Mouse (Mus musculus) lung, embryonic 15.5 days (tissue): ENCODE data around the gene Coq5. TPM values are rescaled to one million over a fixed set of nuclear protein-coding genes. Genes with fewer than 3 reads are reported as not detected.

Experiments
- ATAC-seq: fragments of 200-750 bp; cut with Nextera tagmentation; 2 replicates; pipeline ENCODE4 v1.8.0; 2017; ENCODE audit warnings: moderate number of reproducible peaks, borderline replicate concordance; ENCODE audit not compliant: low FRiP score, low TSS enrichment; ENCODE audit errors: extremely low read depth
- H3K27ac ChIP-seq: fragments of 300-500 bp; sonication (generic); 2 replicates; pipeline ENCODE4 v1.5.1; 2015; ENCODE audit warnings: moderate library complexity, mild to moderate bottlenecking, inconsistent platforms
- H3K27me3 ChIP-seq: fragments of 300-500 bp; sonication (generic); 2 replicates; pipeline ENCODE4 v1.6.1; 2015; ENCODE audit warnings: inconsistent platforms
- H3K36me3 ChIP-seq: fragments of 300-500 bp; sonication (generic); 2 replicates; pipeline ENCODE4 v1.6.1; 2015; ENCODE audit warnings: inconsistent platforms
- H3K4me1 ChIP-seq: fragments of 300-500 bp; sonication (generic); 2 replicates; pipeline ENCODE4 v1.6.1; 2015; ENCODE audit warnings: inconsistent platforms
- H3K4me2 ChIP-seq: fragments of 300-500 bp; sonication (generic); 2 replicates; pipeline ENCODE4 v1.6.1; 2015; ENCODE audit warnings: inconsistent platforms, mild to moderate bottlenecking, moderate library complexity
- H3K4me3 ChIP-seq: fragments of 300-500 bp; sonication (generic); 2 replicates; pipeline ENCODE4 v1.5.1; 2015; ENCODE audit warnings: mild to moderate bottlenecking, inconsistent platforms
- H3K9ac ChIP-seq: fragments of 300-500 bp; sonication (generic); 2 replicates; pipeline ENCODE4 v1.6.1; 2015; ENCODE audit warnings: inconsistent platforms
- H3K9me3 ChIP-seq: fragments of 300-500 bp; sonication (generic); 2 replicates; pipeline ENCODE4 v1.6.1; 2016; ENCODE audit warnings: inconsistent platforms
- WGBS: fragments of 180-500 bp; shearing (Covaris S2); methylation state at CpG from one replicate; pipeline ENCODE4 v1.1.7; 2015; 5-methylcytosine and 5-hydroxymethylcytosine counted together
- polyA plus RNA-seq: library from polyadenylated mRNA; unstranded; fragments of >200 nt; fragmentation: Nextera tagmentation; extraction: Ambion mirVana; gene quantifications from 2 replicates; pipeline ENCODE4 v1.2.1, GENCODE M21; 2015

Gene Coq5
- polyA plus RNA-seq, 1 experiment from 2014 or later = 40.4 TPM

GRCm38 (mm10) chr5:115319004-115319940 lies 39.8 kb downstream of the Coq5 start:
- WGBS = under 1% methylated on average over 22 of the region's 22 CpGs
- H3K27me3 ChIP-seq = no peaks in the 10 kb centered on the region
- peak overlapping the region; percentile 31; the same call in 1 of the 2 replicates for H3K9ac ChIP-seq
- peaks cover 29% of the 10 kb centered on the region for H3K4me1 ChIP-seq
- H3K36me3 ChIP-seq = no peaks in the 10 kb centered on the region
- H3K4me3 ChIP-seq = peak overlapping the region; percentile 32
- no peaks in the 10 kb centered on the region for H3K9me3 ChIP-seq
- peak; percentile 88 for ATAC-seq
- peak overlapping the region; percentile 68 for H3K27ac ChIP-seq
- peak overlapping the region; percentile 62 for H3K4me2 ChIP-seq

GRCm38 (mm10) chr5:115326256-115326831 lies 46.9 kb downstream of the Coq5 start:
- peak overlapping the region; percentile 77 for H3K4me2 ChIP-seq
- no peaks in the 10 kb centered on the region for H3K27me3 ChIP-seq
- H3K9ac ChIP-seq = peak overlapping the region; percentile 97
- H3K4me3 ChIP-seq = peak overlapping the region; percentile 94
- H3K9me3 ChIP-seq = no peaks in the 10 kb centered on the region
- peak overlapping the region; percentile 88 for H3K27ac ChIP-seq
- H3K36me3 ChIP-seq = peaks cover 12% of the 10 kb centered on the region
- WGBS = 22% methylated on average over 11 of the region's 11 CpGs
- peak; percentile 63 for ATAC-seq
- H3K4me1 ChIP-seq = peaks cover 25% of the 10 kb centered on the region

- Histone ChIP-seq H3K27ac (peak within 1 kb of the TSS; percentile 88), H3K9me3 (no peaks in the 10 kb centered on the region), H3K36me3 (peaks cover 19% of the 10 kb centered on the region), H3K4me1 (peaks cover 25% of the 10 kb centered on the region), H3K4me2 (peak within 1 kb of the TSS; percentile 77), H3K9ac (peak within 1 kb of the TSS; percentile 97), H3K4me3 (peak within 1 kb of the TSS; percentile 94), H3K27me3 (no peaks in the 10 kb centered on the region)
- peak; percentile 93 for ATAC-seq
- under 1% methylated on average over 79 of the region's 97 CpGs for WGBS
Observed at GRCm38 (mm10) chr5:115326875-115327609, 47.6 kb downstream of the Coq5 start, which contains the start of gene Srsf9. Gene Srsf9 (plus strand): TSS chr5:115327177.

- ATAC-seq = peak; percentile 47
- WGBS = 1% methylated on average over 47 of the region's 55 CpGs
- Histone ChIP-seq H3K4me3 (peak overlapping the region; percentile 94), H3K27ac (peak overlapping the region; percentile 88), H3K4me2 (peak overlapping the region; percentile 77), H3K27me3 (no peaks in the 10 kb centered on the region), H3K4me1 (peaks cover 25% of the 10 kb centered on the region), H3K9ac (peak overlapping the region; percentile 97), H3K36me3 (peaks cover 27% of the 10 kb centered on the region), H3K9me3 (no peaks in the 10 kb centered on the region)
Observed at GRCm38 (mm10) chr5:115327610-115328548, 48.4 kb downstream of the Coq5 start.

GRCm38 (mm10) chr5:115330955-115331354 lies 51.5 kb downstream of the Coq5 start:
- H3K4me2 ChIP-seq = no peak overlapping the region
- no peaks in the 10 kb centered on the region for H3K27me3 ChIP-seq
- 81% methylated on average over 9 of the region's 9 CpGs for WGBS
- no peak for ATAC-seq
- H3K27ac ChIP-seq = no peak overlapping the region
- H3K4me1 ChIP-seq = peaks cover 20% of the 10 kb centered on the region
- no peak overlapping the region for H3K9ac ChIP-seq
- peaks cover 57% of the 10 kb centered on the region for H3K36me3 ChIP-seq
- no peak overlapping the region for H3K4me3 ChIP-seq
- no peaks in the 10 kb centered on the region for H3K9me3 ChIP-seq

GRCm38 (mm10) chr5:115333626-115334025 lies 54.2 kb downstream of the Coq5 start:
- no peak overlapping the region for H3K4me2 ChIP-seq
- no peak overlapping the region for H3K27ac ChIP-seq
- H3K4me3 ChIP-seq = no peak overlapping the region
- peaks cover 62% of the 10 kb centered on the region for H3K36me3 ChIP-seq
- no peak for ATAC-seq
- peaks cover 9% of the 10 kb centered on the region for H3K4me1 ChIP-seq
- H3K9ac ChIP-seq = no peak overlapping the region
- WGBS = 71% methylated on average over 3 of the region's 3 CpGs
- no peaks in the 10 kb centered on the region for H3K27me3 ChIP-seq
- H3K9me3 ChIP-seq = no peaks in the 10 kb centered on the region

- no peak for ATAC-seq
- Histone ChIP-seq H3K4me1 (peaks cover 24% of the 10 kb centered on the region), H3K36me3 (peaks cover 43% of the 10 kb centered on the region), H3K27me3 (no peaks in the 10 kb centered on the region), H3K4me2 (peak overlapping the region; percentile 60), H3K9me3 (no peaks in the 10 kb centered on the region), H3K9ac (peak overlapping the region; percentile 78), H3K27ac (no peak overlapping the region), H3K4me3 (peak overlapping the region; percentile 69)
- WGBS = 16% methylated on average over 7 of the region's 7 CpGs
Observed at GRCm38 (mm10) chr5:115340007-115340406, 60.5 kb downstream of the Coq5 start.

GRCm38 (mm10) chr5:115340577-115341313 lies 61.3 kb downstream of the Coq5 start, which contains the start of the genes Gatc and Triap1:
Gene Gatc (minus strand): TSS chr5:115341178.
Gene Triap1 (plus strand): TSS chr5:115341225.
- Histone ChIP-seq H3K4me2 (peak within 1 kb of the TSS; percentile 60), H3K27me3 (no peaks in the 10 kb centered on the region), H3K4me3 (peak within 1 kb of the TSS; percentile 69), H3K36me3 (peaks cover 43% of the 10 kb centered on the region), H3K9me3 (no peaks in the 10 kb centered on the region), H3K9ac (peak within 1 kb of the TSS; percentile 78), H3K27ac (peak within 1 kb of the TSS; percentile 69), H3K4me1 (peaks cover 24% of the 10 kb centered on the region)
- under 1% methylated on average over 62 of the region's 62 CpGs for WGBS
- ATAC-seq = peak; percentile 93

GRCm38 (mm10) chr5:115341314-115342165 lies 62.1 kb downstream of the Coq5 start:
- H3K9ac ChIP-seq = peak overlapping the region; percentile 78
- H3K27ac ChIP-seq = peak overlapping the region; percentile 69; the same call in 1 of the 2 replicates
- WGBS = 9% methylated on average over 36 of the region's 36 CpGs
- peaks cover 43% of the 10 kb centered on the region for H3K36me3 ChIP-seq
- peaks cover 24% of the 10 kb centered on the region for H3K4me1 ChIP-seq
- peak overlapping the region; percentile 60 for H3K4me2 ChIP-seq
- peak overlapping the region; percentile 69 for H3K4me3 ChIP-seq
- ATAC-seq = 0 out of 2 replicates have a peak, but pooled peaks have one; percentile 19
- no peaks in the 10 kb centered on the region for H3K9me3 ChIP-seq
- no peaks in the 10 kb centered on the region for H3K27me3 ChIP-seq
